Mouse (Mus musculus) frontal cortex, adult (tissue): ENCODE results near the gene Gm45213.
"Not testable (repeated sequence)": the region's sequence is repeated elsewhere in the genome, so short reads cannot be mapped to it uniquely, and the experiment has no call there.

Source experiments
- ATAC-seq: cut with Nextera tagmentation; 2 replicates; pipeline ENCODE4 v1.9.2; 2017; ENCODE audit warnings: mild to moderate bottlenecking, moderate library complexity, mixed read lengths; ENCODE audit not compliant: low TSS enrichment

The Gm45213 gene

DNA sequence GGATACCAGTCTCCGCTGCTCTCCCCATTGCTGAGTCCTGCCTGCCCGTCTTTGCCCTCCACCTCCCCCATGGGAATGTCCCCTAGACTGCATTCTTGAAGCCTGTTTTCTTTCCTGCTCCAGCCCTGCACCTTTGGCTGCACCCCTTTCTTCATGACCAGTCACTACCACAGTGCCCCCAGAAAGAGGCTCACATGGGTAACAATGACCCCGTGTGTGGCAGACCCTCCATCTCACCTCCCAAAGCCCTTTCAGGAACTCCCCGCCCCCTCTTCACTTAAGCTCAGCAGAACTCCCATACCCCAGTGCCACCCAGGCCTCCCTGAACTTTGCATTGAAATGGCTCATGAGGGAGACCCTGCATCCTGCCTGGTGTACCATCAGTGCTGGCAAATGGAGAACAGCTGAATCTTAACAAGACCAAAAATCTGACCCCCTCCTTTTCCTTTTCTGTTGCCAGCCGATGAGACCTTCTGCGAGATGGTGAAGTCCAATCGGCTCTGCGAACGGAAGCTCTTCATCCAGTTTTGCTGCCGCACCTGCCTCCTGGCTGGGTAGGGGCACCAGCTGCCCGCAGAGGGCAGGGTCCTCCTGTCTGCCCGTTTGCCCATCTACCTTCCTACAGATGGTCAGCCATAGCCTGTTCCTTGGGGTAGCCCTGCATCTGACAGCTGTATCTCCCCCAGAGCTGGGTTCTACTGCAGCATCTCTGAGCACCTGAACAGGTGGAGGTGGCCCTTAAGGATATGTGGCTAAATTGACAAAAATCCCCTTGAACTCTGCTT lies 5.2 kb downstream of the Gm45213 start:
- no peak for ATAC-seq

DNA sequence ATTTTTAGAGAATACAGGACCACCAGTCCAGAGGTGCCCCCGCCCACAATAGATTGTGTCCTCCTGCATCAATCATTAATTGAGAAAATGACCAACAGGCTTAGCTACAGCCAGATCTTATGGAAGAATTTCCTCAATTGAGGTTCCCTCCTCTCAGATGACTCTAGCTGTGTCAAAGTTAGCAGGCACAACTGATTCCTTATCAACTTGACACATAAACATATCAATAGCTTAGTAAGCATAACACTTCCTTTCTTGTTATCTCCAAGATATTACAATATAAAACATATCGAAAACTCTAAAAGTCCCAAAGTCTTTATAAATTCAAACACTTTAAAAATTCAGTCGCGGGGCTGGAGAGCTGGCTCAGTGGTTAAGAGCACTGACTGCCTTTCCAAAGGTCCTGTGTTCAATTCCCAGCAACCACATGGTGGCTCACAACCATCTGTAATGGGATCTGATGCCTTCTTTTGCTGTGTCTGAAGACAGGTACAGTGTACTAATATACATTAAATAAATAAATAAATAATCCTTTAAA lies 10.6 kb downstream of the Gm45213 start:
- no peak for ATAC-seq

DNA sequence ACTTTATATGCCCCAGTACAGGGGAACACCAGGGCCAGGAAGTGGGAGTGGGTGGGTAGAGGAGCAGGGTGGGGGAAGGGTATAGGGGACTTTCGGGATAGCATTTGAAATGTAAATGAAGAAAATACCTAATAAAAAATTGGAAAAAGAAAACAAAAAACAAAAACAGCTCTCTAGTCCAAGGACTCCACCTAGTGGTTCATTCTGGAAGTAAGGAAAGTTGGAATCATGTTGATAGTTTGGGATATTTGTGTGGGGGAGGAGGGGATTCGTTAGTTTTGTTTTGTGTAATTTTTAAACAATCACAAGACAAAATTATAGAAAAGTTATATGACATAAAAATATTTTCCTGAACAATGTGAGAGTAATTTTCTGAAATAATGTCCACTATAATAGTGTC lies 12.0 kb downstream of the Gm45213 start:
- not testable (repeated sequence) for ATAC-seq

DNA sequence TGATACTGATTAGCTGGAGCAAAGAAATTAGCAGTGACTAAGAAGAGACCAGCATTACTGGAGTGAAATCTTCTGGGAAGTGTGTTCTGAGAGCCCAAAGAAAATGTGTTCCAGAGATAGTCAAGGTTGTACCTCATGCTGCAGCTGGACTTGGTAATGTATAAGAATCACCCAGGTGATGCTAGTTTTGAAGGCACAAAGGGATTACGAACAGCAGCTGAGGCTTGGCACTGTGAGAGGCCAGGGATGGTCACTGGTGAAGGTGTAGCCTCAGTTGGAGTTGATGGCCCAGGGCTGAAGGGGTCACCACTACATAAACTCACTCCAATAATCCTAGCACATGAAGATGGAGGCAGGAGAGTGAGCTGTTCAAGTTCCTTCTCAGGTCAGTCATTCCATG lies 15.3 kb downstream of the Gm45213 start, which contains the start of gene Snrpa1:
TSS of gene Snrpa1 (plus strand) at position 301 of the 400 bp plus-strand sequence.
- ATAC-seq, result no peak

DNA sequence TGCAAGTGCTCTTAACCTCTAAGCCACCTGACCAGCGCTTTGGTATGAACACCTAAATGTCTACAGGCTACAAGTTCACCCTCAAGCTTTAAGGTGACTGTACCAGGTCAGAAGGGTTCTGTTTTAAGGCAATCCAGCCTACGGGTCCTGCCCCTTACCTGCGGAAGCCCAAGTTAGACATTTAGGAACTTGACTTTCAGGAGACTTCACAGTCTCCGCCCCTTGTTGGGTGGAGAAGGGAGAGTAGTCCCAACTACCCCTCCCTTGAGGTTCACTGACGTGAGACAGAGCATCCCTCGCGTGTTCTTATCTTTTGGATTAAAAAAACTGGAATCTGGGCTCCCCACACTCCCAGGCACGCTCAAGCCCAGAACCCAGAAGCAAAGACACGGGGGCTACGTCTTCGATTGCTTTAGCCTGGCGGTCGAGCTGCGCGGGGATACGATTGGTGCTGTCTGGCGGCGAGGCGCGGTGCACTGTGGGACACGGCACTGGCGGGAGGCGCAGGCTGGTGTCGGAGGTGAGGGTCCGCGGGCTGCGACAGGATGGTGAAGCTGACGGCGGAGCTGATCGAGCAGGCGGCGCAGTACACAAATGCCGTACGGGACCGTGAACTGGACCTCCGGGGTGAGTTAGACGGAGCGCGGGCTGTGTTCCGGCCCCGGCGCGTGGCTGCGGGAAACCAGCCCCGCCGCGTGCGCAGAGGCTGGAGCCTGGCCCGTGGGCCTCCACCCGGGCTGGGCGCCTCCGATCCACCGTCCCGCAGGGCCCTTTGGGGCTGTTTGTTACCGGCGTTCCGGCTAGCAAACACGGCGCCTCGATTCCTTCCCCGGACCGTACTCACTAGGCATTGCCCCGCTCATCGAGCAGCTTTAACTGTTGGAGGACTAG lies 16.9 kb downstream of the Gm45213 start:
- ATAC-seq, result peak; percentile 99

DNA sequence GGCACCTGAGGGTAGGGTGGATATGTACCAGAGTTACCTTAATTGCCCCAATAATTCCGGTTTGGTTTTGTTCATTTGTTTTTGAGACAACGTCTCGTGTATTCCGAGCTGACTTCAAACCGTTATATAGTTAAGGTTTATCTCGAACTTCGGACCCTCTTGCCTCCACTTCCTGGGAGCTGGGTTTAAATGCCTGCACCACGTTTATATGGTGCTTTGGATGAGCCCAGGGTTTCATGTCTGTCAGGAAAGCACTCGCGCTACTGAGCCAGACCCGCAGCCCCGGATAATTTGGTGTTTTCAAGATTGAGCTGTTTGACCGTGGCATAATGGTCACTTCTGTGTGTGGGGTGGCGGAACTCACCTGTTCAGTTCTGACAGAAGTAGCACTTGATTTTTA lies 17.7 kb downstream of the Gm45213 start:
- ATAC-seq, result no peak

DNA sequence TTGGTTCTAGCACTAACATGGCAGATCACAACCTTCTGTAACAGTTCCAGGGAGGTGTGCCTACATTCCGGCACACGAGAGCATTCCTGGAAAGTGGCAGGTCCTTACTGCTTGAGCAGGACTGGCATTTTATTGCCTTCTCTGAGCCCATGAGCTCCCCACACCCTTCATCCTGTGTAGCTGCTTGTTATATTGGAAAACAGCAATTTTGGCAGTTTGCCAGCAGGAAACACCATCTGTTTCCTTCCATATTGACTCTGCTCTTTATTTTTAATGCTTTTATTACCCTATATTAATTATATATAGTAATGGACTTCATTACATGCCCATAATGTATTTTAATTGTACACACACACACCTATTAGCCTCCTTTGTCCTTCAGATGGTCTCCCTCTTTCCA lies 33.0 kb downstream of the Gm45213 start:
- no peak for ATAC-seq

DNA sequence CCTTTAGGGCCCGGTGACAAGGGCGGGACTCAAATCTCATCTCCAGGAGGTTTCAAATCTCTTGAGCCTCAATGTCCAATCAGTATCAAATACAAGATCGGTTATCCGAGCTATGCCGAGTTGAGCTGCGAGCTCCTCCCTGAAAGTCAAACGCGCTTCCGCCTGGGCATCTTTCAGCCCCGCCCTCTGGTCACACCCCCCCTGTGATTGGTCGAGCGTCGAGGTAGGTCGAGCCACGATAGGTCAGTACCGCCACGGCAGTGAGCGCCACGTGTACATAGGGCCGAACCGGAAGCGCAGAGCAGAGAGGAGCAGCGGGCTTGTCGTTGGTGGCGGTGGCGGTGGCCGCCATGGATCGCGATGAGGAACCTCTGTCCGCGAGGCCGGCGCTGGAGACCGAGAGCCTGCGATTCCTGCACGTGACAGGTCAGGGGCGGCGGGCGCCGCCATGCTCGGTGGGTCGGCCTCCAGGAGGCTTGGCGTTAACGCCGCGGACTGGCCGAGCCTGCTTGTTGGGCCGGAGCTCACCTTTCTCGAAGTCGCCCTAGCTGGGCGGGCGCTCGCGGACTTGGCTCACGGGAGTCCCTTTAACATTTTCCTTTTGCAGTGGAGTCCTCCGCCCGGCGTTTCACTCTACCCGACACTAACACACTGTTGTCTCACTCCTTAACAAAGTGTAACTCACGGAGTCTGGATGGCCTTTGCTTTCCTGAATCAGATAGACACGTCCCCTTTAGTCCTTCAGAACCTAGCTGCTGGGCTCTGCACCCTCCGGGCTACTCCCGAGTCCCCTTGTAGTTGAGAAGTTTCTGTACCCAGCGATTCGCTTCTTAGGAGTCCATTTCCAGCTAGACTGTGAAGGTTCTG lies 36.2 kb downstream of the Gm45213 start, which contains the start of gene Selenos:
TSS of gene Selenos (plus strand) at position 286 of the 867 bp plus-strand sequence.
- ATAC-seq, result peak; percentile 97

DNA sequence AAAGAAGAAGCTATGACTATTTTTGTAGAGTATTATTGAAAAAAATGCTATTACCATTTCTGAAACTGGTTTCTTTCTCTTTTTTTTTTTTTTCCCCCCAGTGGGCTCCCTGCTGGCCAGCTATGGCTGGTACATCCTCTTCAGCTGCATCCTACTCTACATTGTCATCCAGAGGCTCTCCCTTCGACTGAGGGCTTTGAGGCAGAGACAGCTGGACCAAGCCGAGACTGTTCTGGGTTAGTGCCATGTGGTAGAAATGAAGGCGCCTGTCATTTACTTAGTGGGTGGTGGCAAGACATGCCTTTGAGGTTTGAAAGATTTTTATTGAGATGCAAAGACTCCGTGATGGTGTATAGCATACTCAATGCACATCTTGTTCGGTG lies 36.8 kb downstream of the Gm45213 start:
- no peak for ATAC-seq

DNA sequence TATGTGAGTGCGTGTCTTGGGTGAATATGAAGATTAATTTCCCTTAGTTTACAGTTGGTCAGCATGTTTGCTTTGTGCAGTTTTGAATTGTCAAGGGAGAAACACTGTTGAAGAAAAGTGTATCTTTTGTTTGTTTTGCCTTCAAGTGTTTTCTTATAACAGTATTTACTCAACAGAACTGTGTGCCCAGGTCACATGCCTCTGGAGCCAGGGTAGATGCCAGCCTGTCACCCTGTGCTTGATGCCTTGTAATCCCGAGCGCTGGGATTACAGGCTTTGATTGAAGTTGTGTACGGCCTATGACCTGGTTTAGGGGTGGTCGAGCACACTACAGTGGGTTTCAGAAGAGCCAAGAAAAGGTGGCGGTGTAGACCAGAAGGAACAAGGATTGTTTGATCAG lies 40.4 kb downstream of the Gm45213 start:
- ATAC-seq, result no peak

DNA sequence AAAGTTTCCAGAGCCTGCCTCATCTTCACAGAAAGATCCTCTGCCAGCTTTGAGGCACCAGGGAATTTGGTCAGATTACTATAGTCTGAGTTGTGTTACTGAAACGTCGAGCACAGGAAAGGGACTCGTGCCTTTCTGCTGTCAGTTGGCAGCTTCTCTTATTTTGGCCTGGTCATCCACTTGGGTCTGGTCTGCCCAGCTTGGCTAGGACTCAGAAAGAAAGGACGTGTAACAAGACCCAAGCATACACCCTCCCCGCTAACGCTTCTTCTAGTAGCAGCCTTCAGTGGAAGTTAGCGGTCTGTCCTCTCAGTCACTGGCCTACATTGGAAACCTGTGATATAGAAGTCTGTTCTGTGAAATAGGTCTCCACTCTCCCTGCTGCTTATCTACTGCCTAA lies 41.1 kb downstream of the Gm45213 start:
- no peak for ATAC-seq

DNA sequence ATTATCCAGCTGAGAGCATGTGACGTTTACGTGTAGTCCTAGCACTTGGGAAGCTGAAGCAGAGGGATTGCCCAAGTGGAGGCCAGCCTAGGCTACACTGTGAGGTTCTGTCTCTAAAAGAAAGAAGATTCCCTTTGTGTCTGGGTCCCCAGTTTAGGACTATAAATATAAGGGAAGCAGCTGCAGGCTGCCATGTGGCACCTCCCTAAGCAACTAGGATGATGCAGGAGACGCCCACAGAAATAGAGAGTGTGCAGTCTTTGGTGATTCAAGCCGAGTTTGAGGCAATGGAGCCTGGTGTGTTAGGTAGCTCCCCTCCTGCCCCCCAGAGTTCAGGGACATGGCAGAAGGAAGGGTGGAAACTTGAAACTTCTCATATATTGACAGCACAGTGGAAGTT lies 44.2 kb downstream of the Gm45213 start:
- ATAC-seq, result peak; percentile 80

DNA sequence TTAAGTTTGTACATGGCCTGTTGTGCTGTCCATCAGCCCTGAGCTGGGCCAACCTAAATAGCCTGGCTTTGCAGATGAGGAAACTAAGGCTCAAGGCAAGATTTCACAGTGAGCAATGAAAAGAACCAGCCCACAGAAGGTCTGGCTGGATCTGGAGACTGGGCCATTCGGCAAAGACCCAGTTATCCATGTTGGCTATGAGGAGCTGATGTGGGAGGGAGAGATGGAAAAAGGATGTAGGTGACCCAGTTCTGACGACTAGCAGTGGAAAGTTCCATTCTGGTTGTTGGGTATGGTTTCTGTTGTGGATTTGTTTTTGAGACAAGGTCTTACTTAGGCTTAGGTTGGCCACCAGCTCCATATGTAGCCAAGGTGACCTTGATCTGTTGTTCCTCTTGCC lies 44.7 kb downstream of the Gm45213 start:
- ATAC-seq, result peak; percentile 81

DNA sequence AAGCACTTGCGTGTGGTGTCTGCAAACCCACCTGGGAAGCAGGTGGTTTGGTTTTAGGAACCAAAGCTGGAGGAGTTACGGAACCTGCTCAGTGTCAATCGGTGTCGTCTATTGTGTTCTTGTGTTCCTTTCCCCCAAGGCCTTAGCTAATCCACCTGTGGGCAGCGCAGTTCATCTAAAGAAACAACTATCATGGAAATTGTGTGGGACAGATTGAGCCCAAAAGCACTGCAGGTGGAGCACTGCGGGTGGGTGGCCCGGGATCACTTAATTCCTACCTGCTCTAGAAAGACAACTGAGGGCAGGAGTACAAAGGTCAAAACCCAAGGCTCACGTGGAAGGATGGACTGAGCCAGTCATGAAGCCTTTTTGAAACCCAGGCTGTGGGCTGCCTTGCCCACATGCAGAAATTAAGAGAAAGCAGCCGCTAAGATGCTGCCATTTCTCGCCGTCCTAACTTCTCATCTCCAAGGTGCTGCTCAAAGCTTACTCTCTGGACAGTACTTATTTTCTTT lies 47.3 kb downstream of the Gm45213 start:
- no peak for ATAC-seq

DNA sequence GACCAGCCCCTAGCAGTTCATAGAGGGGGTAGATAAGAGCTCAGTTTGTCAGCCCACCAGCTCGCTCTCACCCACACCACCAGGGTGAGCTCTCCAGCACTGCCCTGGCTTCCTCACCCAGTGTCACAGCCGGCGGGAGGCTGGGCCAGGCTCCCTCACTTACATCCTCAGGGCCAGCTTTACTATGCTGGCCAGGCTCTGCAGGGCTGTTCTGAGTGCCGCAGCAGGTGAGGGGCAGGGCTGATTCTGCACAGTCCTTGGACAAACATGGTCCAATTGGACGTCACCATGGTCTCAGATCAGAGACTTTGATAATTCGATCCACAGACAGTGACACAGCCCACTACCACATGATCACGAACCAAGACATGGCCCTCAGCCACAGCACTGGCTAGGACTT lies 48.2 kb downstream of the Gm45213 start:
- no peak for ATAC-seq

DNA sequence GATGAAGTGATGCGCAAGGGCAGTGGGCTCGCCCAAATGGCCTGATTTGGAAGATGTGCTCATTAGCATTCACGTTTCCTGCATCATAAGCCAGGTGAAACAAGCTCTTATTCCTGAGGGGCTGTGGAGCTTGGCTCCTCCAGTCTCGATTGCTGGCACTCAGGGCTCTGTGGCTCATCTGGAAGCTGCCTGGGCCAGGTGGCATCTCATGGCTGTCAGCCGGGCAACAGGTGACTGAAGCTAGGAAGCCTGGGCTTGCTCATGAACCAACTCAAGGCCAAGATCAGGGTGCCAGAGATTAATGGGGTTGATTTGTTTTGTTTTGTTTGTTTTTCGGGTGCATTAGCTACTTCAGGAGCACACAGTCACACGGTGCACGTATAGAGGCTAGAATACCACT lies 49.3 kb downstream of the Gm45213 start:
- no peak for ATAC-seq

DNA sequence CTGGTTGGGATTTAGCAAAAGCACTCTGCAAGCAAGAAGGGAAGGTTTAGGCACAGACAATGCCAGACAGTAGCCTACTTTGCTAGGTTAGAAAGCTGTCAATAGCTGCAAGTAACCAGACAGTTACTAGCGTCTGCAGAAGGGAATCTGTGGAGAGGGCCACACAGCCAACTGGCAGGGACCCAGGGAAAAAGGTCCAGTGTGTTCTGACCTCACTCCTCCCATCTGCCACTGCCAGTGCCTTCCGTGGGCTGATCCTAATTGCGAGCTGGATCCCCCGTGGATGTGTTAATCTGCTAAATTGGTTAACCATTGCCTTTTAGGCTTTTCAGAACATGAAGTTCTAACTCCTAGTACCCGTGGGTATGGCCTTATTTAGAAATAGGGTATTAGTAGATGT lies 50.7 kb downstream of the Gm45213 start:
- no peak for ATAC-seq

DNA sequence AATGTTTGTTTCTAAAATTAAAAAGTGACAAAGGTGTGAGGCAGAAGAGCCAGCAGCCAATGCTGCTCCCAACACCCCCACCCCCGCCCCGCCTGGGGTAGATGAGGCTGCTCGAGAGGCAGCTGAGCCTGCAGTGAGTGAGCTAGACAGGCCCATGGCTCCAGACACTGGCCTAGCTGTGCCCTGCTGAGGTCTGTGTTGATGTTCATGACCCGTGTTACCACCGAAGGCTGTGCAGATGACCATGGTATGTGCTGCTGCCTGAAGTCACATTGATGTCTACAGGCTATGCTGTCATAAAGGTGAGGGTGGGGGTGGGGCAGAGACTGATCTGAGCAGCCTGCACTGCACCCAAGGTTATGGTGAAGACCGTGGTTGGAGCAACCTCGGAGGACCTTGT lies 55.4 kb downstream of the Gm45213 start:
- no peak for ATAC-seq

DNA sequence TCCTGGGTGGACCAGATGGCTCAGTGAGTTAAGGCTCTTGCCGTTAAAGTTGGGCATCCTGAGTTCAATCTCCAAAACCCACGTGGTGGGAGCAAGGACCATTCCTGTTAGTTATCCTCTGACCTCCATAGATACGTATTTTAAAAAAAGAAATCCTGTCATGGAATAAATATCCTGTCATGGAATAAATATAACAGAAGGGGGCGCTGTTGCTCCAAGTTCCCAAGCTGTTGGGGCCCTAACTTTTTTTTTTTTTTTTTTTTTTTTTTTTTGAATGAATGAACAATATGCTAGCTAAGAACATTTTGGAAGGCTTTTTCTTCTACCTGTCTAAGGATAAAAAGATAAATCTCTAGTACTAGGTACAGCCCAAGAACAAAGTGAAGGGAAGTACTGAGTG lies 58.5 kb downstream of the Gm45213 start:
- ATAC-seq, result peak; percentile 41; the same call in 1 of the 2 replicates

DNA sequence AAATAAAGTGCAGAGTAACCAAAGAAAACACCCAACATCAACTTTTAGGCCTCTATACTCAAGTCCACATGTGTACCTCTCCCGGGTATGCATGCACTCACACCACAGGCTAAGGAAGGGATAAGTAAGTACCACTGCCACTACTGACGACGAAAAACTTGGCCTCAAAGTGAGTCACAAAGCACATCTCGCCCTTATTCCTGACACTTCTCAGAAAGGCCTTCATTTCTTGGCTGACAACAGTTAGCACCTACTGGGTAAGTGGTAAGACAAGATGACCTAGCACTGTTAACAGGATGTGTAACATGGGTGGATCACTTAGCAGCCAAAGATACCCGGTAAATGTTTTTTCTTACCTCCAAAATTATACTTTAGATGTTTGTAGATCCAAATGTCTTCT lies 61.1 kb downstream of the Gm45213 start:
- ATAC-seq, result no peak

DNA sequence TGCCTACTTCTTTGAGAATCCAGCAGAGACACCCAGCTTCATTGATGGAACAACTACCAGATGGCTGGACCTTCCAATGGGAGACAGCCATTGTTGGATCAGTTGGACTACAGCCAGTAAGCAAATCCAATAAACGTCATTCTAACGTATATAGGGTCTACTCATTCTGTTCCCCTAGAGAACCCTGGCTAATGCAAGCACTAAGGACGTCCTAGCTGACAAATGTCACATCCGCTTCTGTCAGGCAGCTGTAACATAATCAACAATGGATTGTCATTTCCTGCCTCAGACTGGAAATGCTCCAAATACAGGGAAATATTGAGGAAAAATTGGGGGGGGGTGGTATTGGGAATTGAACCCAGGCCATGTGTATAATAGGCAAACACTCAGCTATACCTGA lies 62.4 kb downstream of the Gm45213 start:
- no peak for ATAC-seq
